Mouse (Mus musculus) ES-Bruce4 (cell line): ENCODE data around the gene Oma1. TPM values are rescaled to one million over a fixed set of nuclear protein-coding genes. Genes with fewer than 3 reads are reported as not detected.

ENCODE experiments used
- H3K27ac ChIP-seq: 2 replicates; pipeline ENCODE4 v1.5.1; 2012; ENCODE audit warnings: low read length, inconsistent platforms; ENCODE audit not compliant: insufficient read depth
- H3K27me3 ChIP-seq: 2 replicates; pipeline ENCODE4 v1.6.1; 2012; ENCODE audit warnings: mild to moderate bottlenecking, low read length, inconsistent platforms; ENCODE audit not compliant: control insufficient read depth, poor library complexity, insufficient read depth, severe bottlenecking
- H3K36me3 ChIP-seq: 2 replicates; pipeline ENCODE4 v1.6.1; 2012; ENCODE audit warnings: inconsistent platforms, mild to moderate bottlenecking, low read length, moderate library complexity; ENCODE audit not compliant: control insufficient read depth, poor library complexity, insufficient read depth, severe bottlenecking
- H3K4me1 ChIP-seq: one replicate; pipeline ENCODE4 v1.8.1; 2011; ENCODE audit warnings: low read length; ENCODE audit not compliant: control insufficient read depth, insufficient read depth
- H3K4me3 ChIP-seq: 2 replicates; pipeline ENCODE4 v1.5.1; 2011; ENCODE audit warnings: low read depth, mild to moderate bottlenecking, low read length
- H3K9ac ChIP-seq: 2 replicates; pipeline ENCODE4 v1.6.1; 2012; ENCODE audit warnings: low read depth, mild to moderate bottlenecking, inconsistent platforms; ENCODE audit not compliant: poor library complexity, severe bottlenecking
- H3K9me3 ChIP-seq: replicated peaks from 2 replicates; pipeline ENCODE4 v1.6.1; 2012; ENCODE audit warnings: mild to moderate bottlenecking, low read length, inconsistent platforms; ENCODE audit not compliant: control insufficient read depth, poor library complexity, insufficient read depth, severe bottlenecking
- CTCF ChIP-seq: IDR thresholded peaks from one replicate; pipeline ENCODE4 v1.8.1; 2011; ENCODE audit warnings: low read depth, low read length
- EP300 ChIP-seq: IDR thresholded peaks from 2 replicates; pipeline ENCODE4 v1.6.1; 2011; ENCODE audit warnings: low read depth, low read length; ENCODE audit not compliant: insufficient read depth
- POLR2A ChIP-seq: IDR thresholded peaks from one replicate; pipeline ENCODE4 v1.8.1; 2011; ENCODE audit warnings: low read length; ENCODE audit not compliant: insufficient read depth
- polyA plus RNA-seq: library from polyadenylated mRNA; stranded (reverse); fragments of >200 nt; gene quantifications from 2 replicates; pipeline ENCODE4 v1.2.4, GENCODE M21; 2011; ENCODE audit warnings: low read depth; ENCODE audit not compliant: missing spikeins, insufficient read depth, insufficient read length

Gene Oma1
- polyA plus RNA-seq, 1 experiment = 18.0 TPM

GRCm38 (mm10) chr4:103382171-103382570 is 68.6 kb downstream of the Oma1 start:
- Histone ChIP-seq H3K4me1 (no peaks in the 10 kb centered on the region), H3K4me3 (no peak overlapping the region), H3K27me3 (no peaks in the 10 kb centered on the region), H3K9me3 (no peaks in the 10 kb centered on the region), H3K36me3 (no peaks in the 10 kb centered on the region), H3K9ac (no peak overlapping the region), H3K27ac (no peak overlapping the region)
- TF ChIP-seq CTCF = no peak
- no peak for TF ChIP-seq POLR2A
- TF ChIP-seq EP300 = no peak

GRCm38 (mm10) chr4:103385031-103385430 is 71.4 kb downstream of the Oma1 start:
- Histone ChIP-seq H3K4me3 (no peak overlapping the region), H3K36me3 (no peaks in the 10 kb centered on the region), H3K27ac (no peak overlapping the region), H3K27me3 (no peaks in the 10 kb centered on the region), H3K9ac (no peak overlapping the region), H3K4me1 (no peaks in the 10 kb centered on the region), H3K9me3 (no peaks in the 10 kb centered on the region)
- TF ChIP-seq POLR2A (no peak), CTCF (no peak), EP300 (no peak)

DNA sequence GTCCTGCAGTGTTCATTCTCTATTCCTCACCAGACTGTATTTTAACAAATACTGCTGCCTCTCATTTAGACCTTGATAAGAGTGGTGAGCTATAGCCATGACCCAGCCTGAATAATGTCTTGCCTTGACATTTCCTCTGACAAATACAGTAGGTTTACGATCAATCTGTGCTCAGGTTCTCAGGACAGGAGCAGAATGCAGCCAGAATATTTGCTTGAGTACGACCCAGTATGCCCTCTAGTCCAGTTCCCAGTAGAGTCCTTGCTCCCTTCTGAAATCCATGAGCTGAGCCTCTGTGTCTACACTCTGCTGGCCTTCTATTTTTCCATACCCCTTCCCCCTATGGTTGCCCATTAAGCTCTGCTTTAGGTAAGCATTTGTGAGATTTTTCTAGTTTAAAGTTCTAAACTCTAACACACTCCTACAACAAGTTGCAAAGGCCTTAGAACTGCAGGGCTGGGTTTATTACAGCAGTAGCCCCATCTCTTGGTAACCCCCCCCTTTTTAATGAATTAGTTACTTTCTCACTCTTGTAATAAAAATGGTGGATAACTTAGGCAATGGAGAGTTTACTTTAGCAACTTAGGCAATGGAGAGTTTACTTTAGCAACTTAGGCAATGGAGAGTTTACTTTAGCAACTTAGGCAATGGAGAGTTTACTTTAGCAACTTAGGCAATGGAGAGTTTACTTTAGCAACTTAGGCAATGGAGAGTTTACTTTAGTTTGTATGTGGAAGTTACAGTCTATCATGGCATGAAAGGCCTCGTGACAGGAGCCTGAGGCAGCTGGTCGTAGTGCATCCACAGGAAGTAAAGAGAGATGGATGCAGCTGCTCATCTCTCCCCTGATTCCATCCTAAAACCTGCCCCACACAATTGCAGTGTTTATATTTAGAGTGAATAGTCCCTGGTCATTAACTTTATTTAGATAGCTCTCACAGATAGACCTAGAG is 72.5 kb downstream of the Oma1 start:
- no peaks in the 10 kb centered on the region for H3K36me3 ChIP-seq
- H3K4me1 ChIP-seq = no peaks in the 10 kb centered on the region
- no peaks in the 10 kb centered on the region for H3K9me3 ChIP-seq
- no peak overlapping the region for H3K27ac ChIP-seq
- H3K9ac ChIP-seq = no peak overlapping the region
- H3K4me3 ChIP-seq = no peak overlapping the region
- no peak for TF ChIP-seq POLR2A
- no peak for TF ChIP-seq CTCF
- no peak for TF ChIP-seq EP300
- H3K27me3 ChIP-seq = no peaks in the 10 kb centered on the region

DNA sequence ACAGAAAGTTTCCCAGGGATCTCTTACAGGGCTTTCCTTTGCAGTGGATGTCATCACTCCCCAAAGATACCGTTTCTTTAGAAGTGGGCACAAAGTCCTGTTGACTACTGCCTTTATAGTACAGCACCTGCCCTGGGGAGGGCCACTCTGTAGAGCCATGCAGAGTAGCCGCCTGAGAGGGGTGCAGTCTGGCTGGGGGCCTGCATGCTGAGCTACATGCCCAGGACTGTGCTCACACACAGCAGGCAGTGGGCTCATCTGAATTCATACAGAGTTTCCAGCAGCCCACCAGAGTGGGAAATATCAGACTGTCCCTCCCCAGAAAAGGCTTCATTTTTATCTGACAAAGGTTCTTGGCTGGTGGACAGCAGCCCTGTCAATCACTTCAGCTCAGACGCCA is 73.7 kb downstream of the Oma1 start:
- Histone ChIP-seq H3K4me1 (no peaks in the 10 kb centered on the region), H3K9ac (no peak overlapping the region), H3K4me3 (no peak overlapping the region), H3K9me3 (no peaks in the 10 kb centered on the region), H3K27ac (no peak overlapping the region), H3K27me3 (no peaks in the 10 kb centered on the region), H3K36me3 (no peaks in the 10 kb centered on the region)
- TF ChIP-seq EP300 = no peak
- no peak for TF ChIP-seq CTCF
- TF ChIP-seq POLR2A = no peak

DNA sequence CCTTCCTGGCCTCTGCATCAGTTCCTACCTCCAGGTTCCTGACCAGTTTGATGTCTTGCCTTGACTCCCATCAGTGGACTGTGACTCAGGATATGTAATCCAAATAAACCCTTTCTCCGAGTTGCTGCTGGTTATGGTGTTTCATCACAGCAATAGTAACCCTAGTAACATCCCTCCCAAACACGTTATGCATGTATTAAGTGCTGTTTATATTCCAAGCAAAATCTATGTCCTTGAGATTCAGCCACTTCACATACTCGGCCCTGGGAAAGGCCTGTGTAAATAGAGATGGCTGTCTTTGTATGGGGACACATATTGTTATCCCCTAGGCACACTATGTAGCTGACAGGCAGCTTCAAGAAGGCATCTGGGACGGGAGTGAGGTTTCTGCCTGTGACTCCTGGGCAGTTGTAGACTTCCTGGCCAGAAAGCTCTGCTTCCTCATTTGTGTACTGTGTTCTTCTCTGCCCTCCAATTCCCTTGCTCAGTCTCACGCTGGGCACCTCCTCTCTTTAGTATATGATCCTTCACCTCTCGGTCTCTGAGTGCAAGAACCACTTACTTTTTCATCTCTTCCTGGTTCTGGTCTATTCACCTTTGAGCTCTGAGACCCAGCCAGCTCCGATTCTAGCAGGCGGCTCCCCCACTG is 75.0 kb downstream of the Oma1 start:
- H3K27me3 ChIP-seq = no peaks in the 10 kb centered on the region
- H3K9me3 ChIP-seq = no peaks in the 10 kb centered on the region
- H3K4me3 ChIP-seq = no peak overlapping the region
- H3K27ac ChIP-seq = no peak overlapping the region
- H3K36me3 ChIP-seq = no peaks in the 10 kb centered on the region
- no peaks in the 10 kb centered on the region for H3K4me1 ChIP-seq
- no peak overlapping the region for H3K9ac ChIP-seq
- no peak for TF ChIP-seq CTCF
- TF ChIP-seq EP300 = no peak
- TF ChIP-seq POLR2A = no peak

GRCm38 (mm10) chr4:103389583-103389982 is 76.0 kb downstream of the Oma1 start:
- no peaks in the 10 kb centered on the region for H3K36me3 ChIP-seq
- TF ChIP-seq EP300 = no peak
- TF ChIP-seq POLR2A = no peak
- TF ChIP-seq CTCF = no peak
- H3K4me1 ChIP-seq = no peaks in the 10 kb centered on the region
- H3K9me3 ChIP-seq = no peaks in the 10 kb centered on the region
- H3K27me3 ChIP-seq = no peaks in the 10 kb centered on the region
- H3K27ac ChIP-seq = no peak overlapping the region
- H3K9ac ChIP-seq = no peak overlapping the region
- no peak overlapping the region for H3K4me3 ChIP-seq
